Mouse (Mus musculus) forelimb bud, embryonic 11.5 days (tissue): ENCODE data around the gene Fkrp.

Source experiments
- DNase-seq: peaks from one replicate; pipeline ENCODE4 v3.0.0-alpha.2; 2012; ENCODE audit warnings: low read depth, low spot score

Fkrp gene

DNA sequence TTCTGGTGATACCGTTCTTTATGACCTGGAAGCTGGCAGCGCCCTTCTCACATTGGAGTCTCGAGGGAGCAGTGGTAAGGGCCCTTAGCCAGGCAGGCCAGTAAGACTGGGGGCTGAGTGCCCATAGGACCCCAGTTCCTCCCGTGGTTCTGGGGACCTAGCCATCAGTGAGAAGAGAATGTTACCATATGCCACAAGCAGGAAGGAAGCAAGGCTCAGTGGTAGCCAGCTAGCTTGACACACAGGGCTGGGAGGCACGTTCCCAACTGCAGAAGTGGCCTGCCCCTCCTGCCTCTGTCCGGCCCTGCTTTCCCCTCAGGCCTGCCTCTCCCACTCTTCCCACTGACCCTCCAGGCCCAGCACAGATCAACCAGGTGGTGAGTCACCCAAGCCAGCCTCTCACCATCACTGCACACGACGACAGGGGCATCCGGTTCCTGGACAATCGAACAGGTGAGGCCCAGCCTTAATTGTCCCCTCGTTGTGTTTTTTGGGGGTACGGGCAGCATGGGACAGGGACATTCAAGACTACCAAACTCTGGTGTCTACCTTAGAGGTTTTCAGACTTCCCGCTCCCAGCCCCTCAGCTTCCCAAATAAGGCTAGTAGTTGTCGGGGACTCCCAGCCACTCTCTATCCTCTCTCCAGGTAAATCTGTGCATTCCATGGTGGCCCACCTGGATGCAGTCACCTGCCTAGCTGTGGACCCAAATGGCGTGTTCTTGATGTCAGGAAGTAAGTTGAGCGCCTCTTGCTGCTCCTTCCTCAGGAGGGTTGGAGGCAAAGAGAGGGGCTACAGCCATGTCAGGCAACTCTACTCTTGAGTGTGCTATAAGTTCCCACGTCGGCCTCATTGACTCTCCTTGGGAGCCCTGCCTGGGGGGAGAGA lies 21.6 kb upstream of the Fkrp start:
- DNase-seq: no peak

DNA sequence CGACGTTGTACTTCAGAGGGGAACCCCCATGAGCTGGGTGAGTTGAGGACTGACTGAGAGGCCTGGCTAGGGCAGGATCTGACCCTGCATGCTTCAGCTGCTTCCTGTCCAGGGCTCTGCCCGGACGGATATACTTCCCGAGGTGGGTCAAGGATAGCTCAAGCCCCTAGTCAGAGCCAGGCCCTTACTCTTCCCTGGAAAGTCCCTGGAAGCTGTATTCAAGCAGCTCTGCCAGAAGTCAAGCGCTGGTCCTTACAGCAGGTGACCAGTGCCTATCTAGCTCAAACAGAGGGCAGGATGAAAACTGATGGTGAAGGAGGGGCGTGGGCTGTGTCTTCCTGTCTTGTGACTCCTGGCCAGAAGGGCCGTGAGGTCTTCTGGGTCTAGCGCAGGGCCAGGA lies 13.9 kb upstream of the Fkrp start:
- DNase-seq: no peak

- no peak for DNase-seq
Observed at GRCm38 (mm10) chr7:16827274-16827673, 10.7 kb upstream of the Fkrp start.

DNA sequence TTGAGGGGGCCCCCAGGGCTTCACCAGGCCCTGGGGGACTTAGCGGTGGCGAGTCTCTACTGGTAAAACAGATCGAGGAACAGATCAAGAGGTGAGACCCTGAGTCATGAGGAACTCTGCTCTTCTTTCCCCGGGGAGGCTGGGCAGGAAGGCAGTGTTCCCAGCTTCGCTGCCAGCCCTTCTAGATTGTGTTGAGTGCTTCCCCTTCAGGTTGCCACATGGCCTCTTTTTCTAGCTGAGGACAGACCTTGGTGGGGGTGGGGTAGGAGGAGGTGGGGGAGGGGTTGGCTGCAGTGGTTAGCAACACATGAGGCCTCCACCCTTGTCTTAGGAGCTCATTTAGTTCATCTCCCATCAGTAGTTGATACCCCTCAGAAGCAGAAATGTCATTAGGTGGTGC lies 10.0 kb upstream of the Fkrp start:
- no peak for DNase-seq

GRCm38 (mm10) chr7:16825785-16826184 lies 9.3 kb upstream of the Fkrp start:
- no peak for DNase-seq

DNA sequence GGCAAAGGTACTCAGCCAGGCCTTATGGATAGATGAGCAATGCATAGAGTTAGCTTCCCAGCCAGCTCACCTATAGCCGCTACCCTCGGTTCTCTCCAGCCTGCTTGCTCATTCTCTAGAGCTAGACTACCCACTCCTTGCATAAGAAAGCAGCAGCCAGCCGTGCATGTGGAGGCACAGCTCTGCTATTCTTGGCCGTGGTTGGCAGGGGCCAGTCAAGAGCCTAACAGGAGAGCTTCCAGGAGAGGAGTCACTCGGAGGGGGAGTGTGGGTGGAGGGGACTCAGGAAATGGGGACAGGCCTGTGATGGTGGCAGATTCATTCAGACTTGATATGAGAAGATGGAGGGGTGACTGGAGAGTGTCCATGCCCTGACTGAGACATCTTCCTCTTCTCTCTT lies 7.2 kb upstream of the Fkrp start:
- no peak for DNase-seq

DNA sequence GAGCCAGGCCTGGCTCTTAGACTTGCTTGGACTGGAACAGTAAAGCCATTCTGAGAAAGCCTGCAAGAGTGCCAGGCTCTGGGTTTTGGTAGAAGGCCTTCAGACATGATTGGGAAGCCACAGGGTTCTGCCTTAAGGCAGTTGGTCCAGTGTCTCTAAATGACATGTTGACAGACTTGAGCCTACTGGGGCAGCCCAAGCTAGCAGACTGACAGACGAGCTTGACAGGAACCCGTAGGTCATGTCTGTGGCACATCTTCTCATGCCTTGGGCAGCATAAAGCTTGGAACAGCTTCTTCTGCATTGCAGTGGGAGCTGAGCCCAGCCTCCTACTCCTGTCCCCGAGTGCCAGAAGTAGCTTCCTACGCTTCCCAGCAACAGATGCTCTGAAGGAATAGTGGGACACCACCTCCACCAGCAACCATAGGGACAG lies 5.2 kb upstream of the Fkrp start:
- DNase-seq: no peak

GRCm38 (mm10) chr7:16821091-16821490 lies 4.6 kb upstream of the Fkrp start:
- DNase-seq: no peak

GRCm38 (mm10) chr7:16820271-16820763 lies 3.8 kb upstream of the Fkrp start:
- DNase-seq: no peak

- DNase-seq: no peak
Observed at GRCm38 (mm10) chr7:16819794-16820193, 3.3 kb upstream of the Fkrp start.

- DNase-seq: no peak
Observed at GRCm38 (mm10) chr7:16817693-16818092, 1.2 kb upstream of the Fkrp start.

- peak; percentile 90 for DNase-seq
Observed at GRCm38 (mm10) chr7:16816078-16816474, 456 bp downstream of the Fkrp start.

DNA sequence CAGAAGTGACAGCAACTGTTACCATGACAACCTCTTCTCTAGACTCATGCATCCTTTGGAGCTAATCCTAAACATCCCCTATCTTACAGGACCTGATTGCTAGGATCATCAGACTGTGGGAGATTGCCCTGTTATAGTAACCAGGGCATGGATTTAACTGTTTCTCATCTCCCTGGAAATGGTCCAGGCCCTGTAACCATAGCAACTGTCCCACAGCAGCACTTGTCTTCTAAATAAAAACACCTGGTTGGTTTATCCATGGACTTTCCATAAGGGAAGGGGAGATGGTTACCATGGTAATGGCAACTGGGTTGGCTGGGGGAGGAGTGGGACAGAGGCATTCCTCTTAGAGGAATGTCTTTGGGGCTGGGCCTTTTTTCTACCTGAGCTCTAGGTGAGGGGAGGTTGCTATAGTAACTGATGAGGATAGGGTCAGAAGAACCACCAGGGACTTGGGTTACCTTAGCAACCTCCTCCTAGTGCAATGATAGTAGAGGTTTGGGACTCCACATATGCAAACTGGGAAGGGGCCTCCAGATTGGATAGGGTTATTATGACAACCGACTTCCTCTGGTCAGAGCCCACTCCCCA lies 1.1 kb downstream of the Fkrp start, which contains the start of gene Strn4:
TSS of gene Strn4 (plus strand) at position 539 of the 591 bp plus-strand sequence.
- DNase-seq: peak; percentile 91

GRCm38 (mm10) chr7:16812505-16812904 lies 4.0 kb downstream of the Fkrp start:
- no peak for DNase-seq

DNA sequence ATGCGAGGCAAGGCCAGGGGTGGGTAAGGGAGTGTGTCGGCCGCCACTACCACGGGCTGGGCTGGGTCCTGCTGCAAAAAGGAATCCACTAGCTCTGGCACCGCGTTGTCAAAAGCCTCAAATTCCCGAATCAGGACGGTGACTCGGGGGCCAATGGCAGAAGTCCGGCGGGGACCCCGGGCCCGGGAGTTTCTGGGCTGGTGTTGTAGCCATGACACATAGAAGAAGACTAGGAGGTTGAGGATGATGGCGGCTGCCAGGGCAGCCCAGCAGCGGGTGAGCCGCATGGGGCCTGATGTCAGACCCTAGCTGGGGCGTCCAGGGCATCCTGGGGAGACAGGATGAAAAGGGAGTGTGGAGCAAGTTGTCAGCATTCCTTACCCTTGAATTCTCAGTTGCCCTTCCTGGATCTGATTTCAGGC lies 4.9 kb downstream of the Fkrp start:
- no peak for DNase-seq

GRCm38 (mm10) chr7:16810920-16811648 lies 5.4 kb downstream of the Fkrp start:
- DNase-seq: peak; percentile 45

GRCm38 (mm10) chr7:16810399-16810919 lies 6.1 kb downstream of the Fkrp start:
- no peak for DNase-seq

- peak; percentile 73 for DNase-seq
Observed at GRCm38 (mm10) chr7:16809739-16810138, 6.8 kb downstream of the Fkrp start.

GRCm38 (mm10) chr7:16808647-16809046 lies 7.9 kb downstream of the Fkrp start:
- DNase-seq: no peak

- DNase-seq: no peak
Observed at GRCm38 (mm10) chr7:16807936-16808335, 8.6 kb downstream of the Fkrp start.

DNA sequence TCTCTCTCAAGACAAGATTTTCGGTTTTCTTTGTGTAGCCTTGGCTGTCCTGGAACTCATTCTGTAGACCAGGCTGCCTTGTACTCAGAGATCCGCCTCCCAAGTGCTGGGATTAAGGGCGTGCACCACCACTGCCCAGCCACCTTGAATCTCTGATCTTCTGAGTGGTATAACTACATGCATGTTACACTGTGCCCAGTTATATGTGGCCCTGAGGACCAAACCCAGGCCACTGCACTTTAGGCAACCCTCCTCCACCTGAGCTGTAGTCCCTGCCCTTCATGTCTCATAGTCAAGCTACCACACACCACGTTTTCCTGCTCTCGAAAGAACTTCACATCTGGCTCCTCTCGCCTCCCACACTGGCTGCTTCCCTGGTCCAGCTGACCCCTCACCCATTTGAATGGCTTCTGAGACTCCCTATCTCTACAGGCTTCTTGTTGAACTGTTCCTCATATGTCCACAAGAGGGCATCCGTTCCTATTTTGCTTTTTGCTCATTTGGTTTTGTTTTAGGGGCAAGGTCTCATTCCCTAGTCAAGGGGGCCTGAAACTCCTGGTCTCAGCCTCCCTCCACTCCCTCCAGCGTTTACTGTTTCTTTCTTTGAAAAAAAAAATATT lies 12.0 kb downstream of the Fkrp start:
- DNase-seq: peak; percentile 65
